Mouse (Mus musculus) layer of hippocampus, postnatal 14 days (tissue): Measurements from ENCODE around the gene Klrb1b. TPM values are rescaled to one million over a fixed set of nuclear protein-coding genes. Genes with fewer than 3 reads are reported as not detected.
A peak's percentile ranks its signal among the peaks of the same experiment; 100 is the strongest.
"Not testable (repeated sequence)": the region's sequence is repeated elsewhere in the genome, so short reads cannot be mapped to it uniquely, and the experiment has no call there.

Experiments used
- DNase-seq, 2 experiments: peaks; one replicate each; pipeline ENCODE4 v3.0.0; 2021 to 2022; ENCODE audit warnings: low spot score in 2 of 2, mixed read lengths in 1 of 2
- total RNA-seq, 2 experiments: library from RNA; stranded (reverse); gene quantifications; 2 replicates each; pipeline ENCODE4 v1.2.3; 2021

Klrb1b gene
- total RNA-seq, 2 experiments from 2014 or later = not detected

GRCm38 (mm10) chr6:128841327-128842089, 15.4 kb upstream of the Klrb1b start:
- no peak for DNase-seq

GRCm38 (mm10) chr6:128840669-128841068, 14.5 kb upstream of the Klrb1b start:
- DNase-seq = not testable (repeated sequence)

- DNase-seq = no peak
These were observed 13.8 kb upstream of the Klrb1b start for GRCm38 (mm10) chr6:128839921-128840320.

- peak; percentile 76 to 82 for DNase-seq
These were observed 13.2 kb upstream of the Klrb1b start for GRCm38 (mm10) chr6:128839266-128839771.

GRCm38 (mm10) chr6:128838342-128839265, 12.5 kb upstream of the Klrb1b start:
- peak; percentile 92 to 94 for DNase-seq

GRCm38 (mm10) chr6:128837454-128838341, 11.6 kb upstream of the Klrb1b start:
- DNase-seq = peak in 1 of 2 experiments; percentile 17

- DNase-seq = no peak
These were observed 10.8 kb upstream of the Klrb1b start for GRCm38 (mm10) chr6:128836955-128837334.

- DNase-seq = no peak
These were observed 10.2 kb upstream of the Klrb1b start for GRCm38 (mm10) chr6:128836191-128836954.

GRCm38 (mm10) chr6:128835571-128835970, 9.4 kb upstream of the Klrb1b start:
- no peak for DNase-seq

GRCm38 (mm10) chr6:128833046-128833445, 6.9 kb upstream of the Klrb1b start:
- no peak for DNase-seq

- DNase-seq = no peak
These were observed 3.7 kb upstream of the Klrb1b start for GRCm38 (mm10) chr6:128829837-128830236.

GRCm38 (mm10) chr6:128826781-128827180, 650 bp upstream of the Klrb1b start:
- DNase-seq = no peak

- DNase-seq = no peak
These were observed 7.9 kb downstream of the Klrb1b start for GRCm38 (mm10) chr6:128818083-128818802.

GRCm38 (mm10) chr6:128808532-128808931, 17.6 kb downstream of the Klrb1b start:
- no peak for DNase-seq

GRCm38 (mm10) chr6:128807021-128807420, 19.1 kb downstream of the Klrb1b start:
- no peak for DNase-seq

- DNase-seq = peak; percentile 27 to 58
These were observed 21.1 kb downstream of the Klrb1b start for GRCm38 (mm10) chr6:128804823-128805640.

GRCm38 (mm10) chr6:128802999-128803857, 22.9 kb downstream of the Klrb1b start:
- peak; percentile 94 to 96 for DNase-seq
